Mouse (Mus musculus): ENCODE data around the gene Sbk1. TPM values are rescaled to one million over a fixed set of nuclear protein-coding genes. Genes with fewer than 3 reads are reported as not detected.
"Not testable (repeated sequence)": the region's sequence is repeated elsewhere in the genome, so short reads cannot be mapped to it uniquely, and the experiment has no call there.

Gene Sbk1
- polyA plus RNA-seq, 1 experiment from 2014 or later = 120 TPM

- Histone ChIP-seq H3K9ac (replicated peaks) (no peak overlapping the region), H3K27me3 (peaks cover 3% of the 10 kb centered on the region; the same call in 1 of the 2 replicates)
- no peak for ATAC-seq (ENCODE audit: insufficient number of reproducible peaks, insufficient read depth, low FRiP score, low TSS enrichment, low read depth)
Observed at GRCm38 (mm10) chr7:126314273-126314672, 41.9 kb downstream of the Sbk1 start.

DNA sequence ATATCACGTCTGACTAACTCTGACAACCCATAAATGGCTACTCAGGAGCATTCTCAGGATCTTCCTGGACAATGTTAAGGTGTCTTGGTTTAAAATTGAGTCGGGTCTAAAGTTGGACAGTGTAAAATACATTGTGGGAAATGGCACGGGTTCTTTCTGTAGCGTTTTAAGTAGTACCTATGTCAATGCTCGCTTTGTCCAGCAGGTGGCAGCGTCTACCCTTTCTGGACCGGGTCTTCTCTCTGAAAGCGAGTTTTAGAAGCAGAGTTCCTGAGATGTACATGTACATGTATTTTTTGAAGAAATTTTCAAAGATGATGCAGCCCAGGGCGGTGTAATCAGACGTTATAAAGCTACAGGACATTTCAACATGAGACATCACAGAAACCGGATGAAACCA, 51.3 kb downstream of the Sbk1 start:
- no peak for ATAC-seq (ENCODE audit: insufficient number of reproducible peaks, insufficient read depth, low FRiP score, low TSS enrichment, low read depth)
- Histone ChIP-seq H3K9me3 (0 out of 2 replicates have a peak, but pooled peaks cover 2% of the 10 kb centered on the region), H3K4me2 (no peak overlapping the region), H3K4me3 (replicated peaks) (no peak overlapping the region), H3K36me3 (no peaks in the 10 kb centered on the region), H3K9ac (replicated peaks) (no peak overlapping the region), H3K4me1 (replicated peaks) (no peaks in the 10 kb centered on the region), H3K27me3 (peaks cover 17% of the 10 kb centered on the region), H3K27ac (no peak overlapping the region)
- WGBS = 8% methylated on average over 11 of the region's 11 CpGs

More at GRCm38 (mm10) chr7:126314273-126314672, 41.9 kb downstream of the Sbk1 start:
- no peaks in the 10 kb centered on the region for H3K36me3 ChIP-seq
- H3K9me3 ChIP-seq = no peaks in the 10 kb centered on the region
- no peaks in the 10 kb centered on the region for H3K4me1 ChIP-seq (replicated peaks)
- no peak overlapping the region for H3K4me3 ChIP-seq (replicated peaks)
- WGBS = 65% methylated on average over 8 of the region's 8 CpGs
- no peak overlapping the region for H3K4me2 ChIP-seq
- no peak overlapping the region for H3K27ac ChIP-seq

- Histone ChIP-seq H3K9me3 (0 out of 2 replicates have a peak, but pooled peaks cover 2% of the 10 kb centered on the region), H3K4me1 (replicated peaks) (no peaks in the 10 kb centered on the region), H3K9ac (replicated peaks) (no peak overlapping the region), H3K27ac (no peak overlapping the region), H3K4me3 (replicated peaks) (no peak overlapping the region), H3K36me3 (no peaks in the 10 kb centered on the region), H3K27me3 (peaks cover 17% of the 10 kb centered on the region), H3K4me2 (no peak overlapping the region)
- no peak for ATAC-seq (ENCODE audit: insufficient number of reproducible peaks, insufficient read depth, low FRiP score, low TSS enrichment, low read depth)
- WGBS = 36% methylated on average over 3 of the region's 3 CpGs
Observed at GRCm38 (mm10) chr7:126324791-126325190, 52.4 kb downstream of the Sbk1 start.

DNA sequence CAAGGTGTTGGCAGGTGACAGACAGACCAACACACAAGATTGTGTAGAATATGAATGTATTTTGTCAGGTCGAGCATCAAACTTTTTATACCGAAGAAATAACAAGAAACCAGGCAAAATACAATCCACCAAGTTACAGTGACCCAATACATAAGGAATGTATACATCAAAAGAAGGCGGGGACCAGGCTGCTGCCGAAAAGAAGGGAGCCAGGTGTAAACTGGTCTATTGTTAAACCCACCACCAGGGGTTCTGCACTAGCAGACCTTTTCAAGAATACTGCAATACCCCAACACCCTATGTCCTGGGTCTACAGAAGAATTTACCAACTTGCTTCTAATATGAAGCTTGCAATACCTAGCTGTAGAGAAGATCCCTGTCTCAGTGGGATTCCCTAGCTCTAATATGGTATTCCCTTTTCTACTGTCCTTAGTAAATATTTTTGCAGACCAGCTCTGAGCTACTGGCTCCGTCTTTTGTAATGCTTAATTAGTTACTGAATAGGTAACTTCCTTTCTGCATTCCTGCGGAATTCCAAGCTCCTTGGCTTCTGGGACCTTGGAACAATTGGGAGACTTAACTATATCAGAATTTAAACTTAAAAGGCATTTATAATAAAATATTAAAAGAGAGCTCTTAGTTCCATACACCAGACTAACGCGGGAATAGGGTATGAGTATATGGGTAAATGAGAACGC, 53.3 kb downstream of the Sbk1 start:
- not testable (repeated sequence) for ATAC-seq (ENCODE audit: insufficient number of reproducible peaks, insufficient read depth, low FRiP score, low TSS enrichment, low read depth); H3K4me2 ChIP-seq; H3K9me3 ChIP-seq; H3K36me3 ChIP-seq; H3K9ac ChIP-seq (replicated peaks); H3K4me1 ChIP-seq (replicated peaks); H3K4me3 ChIP-seq (replicated peaks); H3K27ac ChIP-seq
- peaks cover 17% of the 10 kb centered on the region for H3K27me3 ChIP-seq
- WGBS = 25% methylated on average over 9 of the region's 9 CpGs

DNA sequence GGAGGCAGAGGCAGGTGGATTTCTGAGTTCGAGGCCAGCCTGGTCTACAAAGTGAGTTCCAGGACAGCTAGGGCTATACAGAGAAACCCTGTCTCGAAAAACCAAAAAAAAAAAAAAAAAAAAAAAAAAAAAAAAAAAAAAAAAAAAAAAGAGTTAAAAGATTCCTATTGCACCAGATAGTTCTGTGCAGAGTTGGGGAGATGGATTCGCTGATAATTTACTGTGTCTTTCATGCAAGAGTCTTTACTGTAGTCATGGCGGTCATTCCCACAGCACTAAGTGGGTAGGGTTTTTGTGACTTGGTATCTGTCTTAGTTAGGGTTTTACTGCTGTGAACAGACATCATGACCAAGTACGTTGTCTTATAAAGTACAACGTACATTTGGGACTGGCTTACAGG, 56.4 kb downstream of the Sbk1 start:
- H3K4me3 ChIP-seq (replicated peaks); H3K4me2 ChIP-seq; H3K9me3 ChIP-seq; H3K36me3 ChIP-seq; H3K9ac ChIP-seq (replicated peaks); H3K27ac ChIP-seq; H3K4me1 ChIP-seq (replicated peaks); ATAC-seq (ENCODE audit: insufficient number of reproducible peaks, insufficient read depth, low FRiP score, low TSS enrichment, low read depth): not testable (repeated sequence)
- H3K27me3 ChIP-seq = peaks cover 17% of the 10 kb centered on the region
- whole genome bisulfite sequencing = 96% methylated on average over 5 of the region's 6 CpGs

DNA sequence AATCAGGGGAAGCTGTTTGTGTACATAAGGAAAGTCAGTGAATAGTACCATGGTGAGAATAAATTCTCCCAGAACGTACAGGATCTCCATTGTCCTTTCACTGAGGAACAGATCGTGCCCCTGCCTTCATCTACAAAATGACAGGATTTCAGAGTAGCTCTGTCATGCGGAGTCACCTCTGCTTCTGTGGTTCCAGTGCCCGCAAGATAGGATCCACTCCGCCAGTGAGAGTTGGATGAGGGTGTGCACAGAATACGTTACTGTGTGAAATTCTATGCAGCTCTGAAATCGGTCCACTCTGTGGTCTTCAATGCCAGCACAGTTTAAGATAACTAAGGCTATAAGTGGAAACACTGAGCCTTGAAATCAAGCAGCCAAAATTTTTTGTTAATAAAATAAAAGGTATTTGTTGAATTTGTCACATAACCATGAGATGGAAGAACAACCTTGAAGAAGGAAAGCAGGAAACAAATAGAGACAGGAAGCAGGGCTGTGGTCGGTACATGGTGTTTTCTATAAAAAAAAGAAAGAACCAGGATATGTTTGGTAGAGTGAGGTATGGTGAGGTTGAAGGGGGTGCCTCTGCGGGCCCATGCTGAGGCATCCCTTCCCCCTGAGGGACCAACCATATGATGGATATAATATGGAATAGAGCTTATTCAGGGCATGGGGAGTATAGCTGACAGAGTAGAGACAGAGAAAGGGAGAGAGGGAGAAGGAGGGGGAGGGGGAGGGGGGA, 57.7 kb downstream of the Sbk1 start:
- Histone ChIP-seq H3K4me1 (replicated peaks) (no peaks in the 10 kb centered on the region), H3K27ac (no peak overlapping the region), H3K4me2 (no peak overlapping the region), H3K27me3 (peaks cover 7% of the 10 kb centered on the region), H3K4me3 (replicated peaks) (no peak overlapping the region), H3K9ac (replicated peaks) (no peak overlapping the region), H3K9me3 (no peaks in the 10 kb centered on the region; the same call in 1 of the 2 replicates), H3K36me3 (no peaks in the 10 kb centered on the region)
- ATAC-seq (ENCODE audit: insufficient number of reproducible peaks, insufficient read depth, low FRiP score, low TSS enrichment, low read depth) = no peak
- 89% methylated on average over 9 of the region's 9 CpGs for WGBS

- ATAC-seq (ENCODE audit: insufficient number of reproducible peaks, insufficient read depth, low FRiP score, low TSS enrichment, low read depth) = no peak
- H3K27me3 ChIP-seq = peaks cover 4% of the 10 kb centered on the region
- H3K36me3 ChIP-seq = no peaks in the 10 kb centered on the region
- no peaks in the 10 kb centered on the region for H3K4me1 ChIP-seq (replicated peaks)
- H3K9me3 ChIP-seq = no peaks in the 10 kb centered on the region; the same call in 1 of the 2 replicates
- no peak overlapping the region for H3K9ac ChIP-seq (replicated peaks)
- H3K27ac ChIP-seq = no peak overlapping the region
- H3K4me2 ChIP-seq = no peak overlapping the region
- no peak overlapping the region for H3K4me3 ChIP-seq (replicated peaks)
- 43% methylated on average over 2 of the region's 2 CpGs for WGBS
Observed at GRCm38 (mm10) chr7:126330693-126331092, 58.3 kb downstream of the Sbk1 start.

DNA sequence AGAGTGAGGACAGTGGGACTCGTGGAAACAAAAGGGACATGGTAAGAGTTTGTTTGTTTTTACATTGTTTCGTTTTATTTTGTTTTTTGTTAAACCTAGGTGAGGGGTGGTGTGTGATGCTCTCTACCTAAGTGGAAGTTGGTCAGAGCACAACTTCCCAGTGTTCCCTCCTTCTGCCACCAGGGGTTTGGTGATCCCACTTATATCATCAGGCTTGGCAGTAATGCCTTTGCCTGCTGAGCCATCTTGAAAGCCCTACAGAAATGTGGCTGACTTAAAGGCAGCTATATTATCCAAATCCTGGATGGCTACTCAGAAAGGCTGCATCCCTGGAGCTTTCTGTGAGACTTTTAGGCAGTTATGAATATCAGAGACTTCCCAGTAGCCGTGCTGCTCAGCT, 60.3 kb downstream of the Sbk1 start:
- Histone ChIP-seq H3K9ac (replicated peaks) (no peak overlapping the region), H3K4me1 (replicated peaks) (no peaks in the 10 kb centered on the region)
- WGBS = 73% methylated on average over 3 of the region's 3 CpGs

DNA sequence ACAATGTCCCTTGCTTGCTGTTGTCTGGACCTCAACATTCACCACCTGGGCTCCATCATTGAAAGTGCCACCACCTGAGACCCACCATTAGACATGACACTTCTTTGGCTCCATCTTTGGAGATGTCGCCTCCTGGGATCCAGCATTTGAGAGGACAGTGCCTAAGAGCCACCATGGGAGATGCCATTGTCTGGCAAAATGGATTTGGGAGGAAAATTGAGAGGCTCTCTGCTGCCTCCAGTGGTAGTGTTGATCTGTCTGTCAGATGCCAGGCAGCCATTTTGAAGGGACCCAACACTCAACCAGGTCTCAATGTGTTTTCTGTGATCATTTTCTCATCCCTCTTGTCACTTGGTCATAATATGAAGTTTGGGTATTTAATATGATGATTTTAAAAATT, 63.1 kb downstream of the Sbk1 start:
- 87% methylated on average over 1 of the region's 1 CpGs for WGBS
- H3K4me3 ChIP-seq (replicated peaks) = no peak overlapping the region
- no peaks in the 10 kb centered on the region for H3K36me3 ChIP-seq
- no peak overlapping the region for H3K9ac ChIP-seq (replicated peaks)
- no peak overlapping the region for H3K4me2 ChIP-seq
- no peaks in the 10 kb centered on the region; the same call in 1 of the 2 replicates for H3K9me3 ChIP-seq
- H3K27me3 ChIP-seq = no peaks in the 10 kb centered on the region
- no peaks in the 10 kb centered on the region for H3K4me1 ChIP-seq (replicated peaks)
- H3K27ac ChIP-seq = no peak overlapping the region
- ATAC-seq (ENCODE audit: insufficient number of reproducible peaks, insufficient read depth, low FRiP score, low TSS enrichment, low read depth) = no peak

More for the DNA sequence above, 60.3 kb downstream of the Sbk1 start:
- Histone ChIP-seq H3K9me3 (no peaks in the 10 kb centered on the region; the same call in 1 of the 2 replicates), H3K4me2 (no peak overlapping the region), H3K36me3 (no peaks in the 10 kb centered on the region), H3K27me3 (no peaks in the 10 kb centered on the region), H3K4me3 (replicated peaks) (no peak overlapping the region), H3K27ac (no peak overlapping the region)
- ATAC-seq (ENCODE audit: insufficient number of reproducible peaks, insufficient read depth, low FRiP score, low TSS enrichment, low read depth) = no peak

DNA sequence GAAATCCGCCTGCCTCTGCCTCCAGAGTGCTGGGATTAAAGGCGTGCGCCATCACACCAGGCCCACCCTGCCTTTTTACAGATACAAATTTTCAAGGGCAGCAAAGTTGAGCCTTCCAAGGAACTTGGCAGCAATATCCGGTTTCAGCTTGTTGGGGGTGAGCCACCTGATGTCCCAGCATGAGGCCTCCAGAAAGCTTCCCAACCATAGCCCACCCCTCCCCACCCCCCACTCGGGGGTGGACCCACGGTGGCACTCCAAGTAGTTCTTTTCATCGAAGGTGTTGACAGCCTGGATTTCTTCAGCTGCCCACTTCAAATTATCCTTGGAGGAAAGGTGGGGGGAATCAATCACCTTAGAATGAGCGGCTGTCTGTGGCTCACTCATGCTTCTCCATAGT, 66.5 kb downstream of the Sbk1 start:
- Histone ChIP-seq H3K4me3 (replicated peaks) (no peak overlapping the region), H3K4me2 (no peak overlapping the region), H3K9ac (replicated peaks) (no peak overlapping the region), H3K4me1 (replicated peaks) (no peaks in the 10 kb centered on the region), H3K36me3 (no peaks in the 10 kb centered on the region), H3K9me3 (no peaks in the 10 kb centered on the region), H3K27me3 (no peaks in the 10 kb centered on the region), H3K27ac (no peak overlapping the region)
- no peak for ATAC-seq (ENCODE audit: insufficient number of reproducible peaks, insufficient read depth, low FRiP score, low TSS enrichment, low read depth)
- WGBS = 81% methylated on average over 8 of the region's 8 CpGs

DNA sequence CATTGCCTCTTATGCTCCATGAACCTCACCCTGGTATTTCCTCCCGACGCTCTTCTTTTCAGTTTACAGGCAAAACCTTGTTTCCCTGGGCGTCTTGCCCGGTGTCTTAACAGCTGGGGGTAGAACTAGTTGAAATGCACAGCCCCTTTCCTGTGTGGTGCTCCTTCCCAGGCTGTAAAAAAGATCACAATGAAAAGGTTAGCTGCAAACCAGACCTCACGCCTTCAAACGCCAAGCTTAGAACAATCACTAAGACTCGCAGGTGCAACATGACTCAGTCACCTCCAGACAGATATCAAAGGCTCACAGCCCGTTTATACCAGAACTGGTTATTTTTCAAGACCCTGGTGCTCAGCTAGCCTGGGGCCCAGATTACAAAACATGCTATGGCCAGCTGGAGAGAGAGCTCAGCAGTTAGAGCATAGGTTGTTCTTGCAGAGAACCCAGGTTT, 67.1 kb downstream of the Sbk1 start:
- no peak overlapping the region for H3K9ac ChIP-seq (replicated peaks)
- no peaks in the 10 kb centered on the region for H3K27me3 ChIP-seq
- no peak overlapping the region for H3K4me3 ChIP-seq (replicated peaks)
- H3K9me3 ChIP-seq = no peaks in the 10 kb centered on the region
- H3K4me2 ChIP-seq = no peak overlapping the region
- H3K4me1 ChIP-seq (replicated peaks) = peaks cover 2% of the 10 kb centered on the region; the same call in 1 of the 2 replicates
- H3K36me3 ChIP-seq = no peaks in the 10 kb centered on the region
- no peak overlapping the region for H3K27ac ChIP-seq
- no peak for ATAC-seq (ENCODE audit: insufficient number of reproducible peaks, insufficient read depth, low FRiP score, low TSS enrichment, low read depth)
- WGBS = 65% methylated on average over 8 of the region's 8 CpGs

Measured in limb, embryonic 12.5 days (tissue).